Mouse (Mus musculus): Measurements from ENCODE around the gene Ackr4.

Gene Ackr4

GRCm38 (mm10) chr9:104104986-104105385 is 21.7 kb downstream of the Ackr4 start:
- no peak for DNase-seq

GRCm38 (mm10) chr9:104102901-104103300 is 23.8 kb downstream of the Ackr4 start:
- DNase-seq: no peak

GRCm38 (mm10) chr9:104102301-104102700 is 24.4 kb downstream of the Ackr4 start:
- DNase-seq: no peak

DNA sequence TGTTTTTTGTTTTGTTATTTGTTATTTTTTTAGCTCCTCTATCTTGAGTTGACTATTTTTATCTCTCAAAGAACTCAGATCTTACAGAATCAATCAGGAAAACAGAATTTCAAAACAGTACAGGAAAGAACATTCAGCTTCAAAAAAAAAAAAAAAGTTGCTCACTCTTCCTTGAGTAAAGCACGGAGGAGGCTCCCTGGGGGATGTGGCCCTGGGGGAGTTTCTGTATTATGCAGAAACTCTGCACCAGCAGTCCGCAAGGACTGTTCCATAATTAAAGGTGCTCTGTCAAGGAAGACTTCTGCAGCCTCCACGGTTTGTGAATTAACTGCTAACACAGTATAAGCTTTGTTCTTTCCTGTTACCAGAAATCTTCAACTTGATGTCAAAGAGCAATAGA is 25.3 kb downstream of the Ackr4 start:
- no peak for DNase-seq

DNA sequence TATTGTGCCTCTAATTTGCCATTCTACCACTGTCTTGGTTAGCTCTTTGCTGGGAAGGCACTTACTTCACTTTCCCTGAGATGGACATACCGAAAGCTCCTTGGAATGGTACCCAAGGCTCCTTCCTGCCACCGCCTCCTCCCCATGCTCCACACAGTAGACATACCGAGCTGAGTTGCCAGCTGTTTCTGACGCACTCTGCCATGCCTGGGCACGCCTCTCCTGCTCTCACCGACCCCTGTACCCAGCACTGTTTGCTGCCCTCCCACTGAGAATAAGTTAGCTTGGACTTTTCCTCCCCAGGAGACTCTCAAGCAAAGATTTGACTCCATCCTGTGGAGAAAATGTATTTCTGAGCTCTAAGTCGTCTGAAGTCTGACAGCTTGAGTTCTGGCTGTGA is 25.9 kb downstream of the Ackr4 start:
- no peak for DNase-seq

DNA sequence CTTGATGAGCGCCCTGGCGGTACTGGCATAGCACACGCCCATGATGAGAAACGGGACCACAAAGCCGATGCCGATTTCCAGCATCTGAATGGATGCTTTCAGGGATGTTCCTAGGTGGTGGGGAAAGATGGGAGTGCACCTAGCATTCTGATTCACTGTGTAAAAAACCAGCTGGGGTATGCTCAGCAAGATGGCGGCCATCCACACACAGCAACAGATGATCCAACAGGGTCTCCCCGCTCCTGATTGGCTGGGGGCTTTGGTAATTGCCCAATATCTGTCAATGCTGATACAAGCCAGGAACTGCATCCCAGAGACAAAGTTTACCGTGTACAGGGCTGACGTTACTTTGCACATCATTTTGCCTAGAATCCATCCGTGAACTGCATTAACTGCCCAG is 27.7 kb downstream of the Ackr4 start:
- DNase-seq: no peak

DNA sequence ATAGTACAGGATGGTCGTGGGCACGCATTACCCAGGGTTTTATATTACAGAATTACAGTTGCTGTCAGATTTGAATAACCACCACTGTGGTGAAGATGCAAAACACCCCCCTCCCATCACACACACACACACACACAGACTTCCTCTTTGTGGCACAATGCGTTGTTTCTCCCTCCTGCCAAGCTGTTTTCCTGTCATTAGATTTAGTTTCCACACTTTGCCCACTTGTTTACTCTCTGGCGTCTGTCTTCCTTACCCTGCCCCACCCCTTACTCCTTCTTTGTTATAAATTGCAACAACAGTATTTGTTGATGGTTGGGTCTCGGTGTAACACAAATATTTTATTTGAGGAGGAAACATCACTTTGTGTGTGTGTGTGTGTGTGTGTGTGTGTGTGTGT is 28.5 kb downstream of the Ackr4 start:
- DNase-seq: no peak

DNA sequence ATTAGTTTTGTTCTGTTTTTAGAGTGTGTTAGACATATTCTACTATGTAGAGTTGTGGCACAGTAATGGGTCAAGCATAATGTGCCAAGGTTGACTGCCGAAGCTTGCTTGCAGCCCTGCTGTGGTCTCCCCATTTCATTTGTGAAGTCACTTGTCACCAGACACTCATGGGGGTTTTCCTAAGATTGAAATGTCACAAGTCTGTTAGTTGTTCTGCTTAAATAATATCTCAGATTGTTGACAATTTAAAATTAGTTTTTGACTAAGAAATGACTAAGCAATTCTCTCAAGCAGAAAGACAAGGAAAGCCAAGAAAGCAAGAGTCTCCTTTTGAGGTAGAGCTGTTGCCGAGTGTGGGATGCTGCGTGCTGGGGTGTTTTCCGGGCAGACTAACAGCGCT is 33.8 kb downstream of the Ackr4 start:
- DNase-seq: no peak

GRCm38 (mm10) chr9:104088555-104088954 is 38.2 kb downstream of the Ackr4 start:
- DNase-seq: no peak

DNA sequence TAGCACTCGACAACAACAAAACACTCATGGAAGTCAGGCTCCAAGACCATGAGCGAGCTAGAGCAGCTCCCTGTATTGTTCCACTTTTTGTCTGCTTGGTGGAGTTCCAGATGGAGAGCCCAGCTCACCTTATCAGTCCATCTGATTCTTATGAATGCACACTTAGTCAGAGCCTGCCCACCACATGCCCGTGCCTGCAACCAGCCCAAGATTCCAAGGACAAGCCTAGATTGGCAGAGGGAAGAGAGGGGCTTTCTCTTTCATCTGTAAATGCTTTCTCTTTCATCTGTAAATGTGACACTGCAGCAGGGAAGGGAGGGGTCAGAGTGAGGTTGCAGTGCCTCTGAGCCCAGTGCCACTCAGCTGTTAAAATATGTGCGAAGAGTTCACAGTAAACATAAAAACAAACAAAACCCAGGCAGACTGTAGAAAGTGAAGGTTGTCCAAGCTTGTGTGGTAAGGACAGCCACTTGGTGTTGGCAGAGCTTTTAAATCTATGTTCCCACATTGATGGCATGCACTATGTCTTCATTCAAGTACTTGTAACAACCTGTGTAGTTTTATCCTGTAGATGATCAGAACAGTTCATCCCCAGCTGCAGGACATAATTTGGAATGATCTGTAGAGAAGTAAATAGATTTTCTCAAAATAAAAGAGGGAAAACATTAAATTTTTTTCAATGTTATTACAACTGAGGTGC is 40.9 kb downstream of the Ackr4 start:
- no peak for DNase-seq

GRCm38 (mm10) chr9:104080038-104080437 is 46.7 kb downstream of the Ackr4 start:
- DNase-seq: no peak

- no peak for DNase-seq
These were observed 47.4 kb downstream of the Ackr4 start for GRCm38 (mm10) chr9:104079379-104079778.

DNA sequence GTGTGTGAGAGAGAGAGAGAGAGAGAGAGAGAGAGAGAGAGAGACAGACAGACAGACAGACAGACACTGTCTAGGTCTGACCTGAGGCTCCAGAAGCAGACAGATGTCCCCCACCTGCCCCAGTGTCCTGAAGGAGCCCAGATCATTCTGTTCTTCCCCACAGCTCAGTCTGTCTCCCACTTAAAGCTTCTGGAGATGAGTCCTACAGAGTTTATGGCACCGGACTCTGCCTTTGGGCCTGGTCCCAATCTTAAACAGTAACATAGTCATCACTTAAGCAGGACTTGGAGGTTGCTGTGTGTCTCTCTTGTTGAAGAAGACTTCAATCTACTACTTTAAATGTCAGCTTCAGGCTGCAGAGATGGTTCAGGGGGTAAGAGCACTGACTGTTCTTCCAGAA is 48.0 kb downstream of the Ackr4 start:
- no peak for DNase-seq

DNA sequence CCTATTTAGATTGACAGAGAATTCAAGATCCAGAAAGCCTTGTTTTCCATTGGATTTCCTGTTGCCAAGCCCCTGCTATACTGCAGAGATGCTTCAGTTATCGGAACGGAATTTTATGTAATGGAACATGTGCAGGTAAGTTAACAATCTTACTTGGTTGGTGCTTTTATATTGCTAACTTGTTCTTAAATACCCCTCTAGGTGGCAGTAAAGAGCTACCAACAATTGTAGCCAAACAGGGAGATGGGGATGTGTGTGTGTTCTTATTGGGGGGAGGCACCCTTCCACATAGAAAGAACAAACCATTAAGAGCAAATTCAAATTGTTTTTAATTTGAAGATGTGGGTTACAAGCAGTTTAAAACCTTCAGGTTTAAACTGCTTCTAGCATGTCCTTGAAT is 50.9 kb downstream of the Ackr4 start:
- DNase-seq: no peak

GRCm38 (mm10) chr9:104070863-104071604 is 55.7 kb downstream of the Ackr4 start:
- no peak for DNase-seq

GRCm38 (mm10) chr9:104070241-104070640 is 56.5 kb downstream of the Ackr4 start:
- DNase-seq: no peak

GRCm38 (mm10) chr9:104064571-104064970 is 62.2 kb downstream of the Ackr4 start:
- DNase-seq: no peak

GRCm38 (mm10) chr9:104063244-104063961 is 63.3 kb downstream of the Ackr4 start, which contains the start of gene Acad11:
Gene Acad11, plus strand, starts transcription at chr9:104063377.
- peak; percentile 79 for DNase-seq

DNA sequence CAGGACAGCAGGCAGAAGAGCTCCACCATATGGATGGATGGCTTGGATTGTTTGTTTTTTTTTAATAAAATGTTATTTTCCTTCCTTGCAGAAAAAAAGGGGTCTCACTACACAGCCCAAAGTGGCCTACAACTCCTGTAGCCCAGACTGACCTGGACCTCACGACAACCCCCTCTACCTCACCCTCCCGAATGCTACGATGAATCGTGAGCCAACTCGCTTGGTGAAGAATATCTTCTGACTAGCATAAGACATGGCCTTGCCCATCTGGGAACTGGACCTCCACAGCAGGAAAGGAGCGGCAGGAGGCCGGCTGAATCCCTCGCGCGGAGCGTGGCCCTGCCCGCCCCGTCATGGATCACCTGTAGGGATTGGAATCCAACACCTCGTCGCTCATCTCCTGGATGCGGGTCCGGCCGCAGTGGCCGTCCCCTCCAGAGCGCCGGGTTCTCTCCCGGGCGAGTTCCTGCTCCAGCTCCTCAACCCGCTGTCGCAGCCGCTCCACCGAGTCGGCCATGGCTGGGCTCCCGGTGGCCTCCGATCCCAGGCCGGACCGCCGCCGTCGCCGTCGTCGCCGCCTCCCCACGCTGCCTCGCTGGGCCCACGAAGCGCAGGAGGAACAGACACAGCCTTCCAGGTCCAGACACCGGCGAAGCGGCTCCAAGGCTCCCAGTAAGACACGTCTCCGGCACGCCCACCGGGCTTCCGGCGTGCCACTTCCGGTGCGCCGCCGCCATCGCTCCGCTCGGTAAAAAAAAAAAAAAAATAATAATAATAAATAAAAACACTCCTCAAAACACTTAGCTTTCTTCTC is 64.1 kb downstream of the Ackr4 start, which contains the start of gene Uba5:
TSS of gene Uba5 (minus strand) at position 705 of the 814 bp plus-strand sequence.
- peak; percentile 67 for DNase-seq

DNA sequence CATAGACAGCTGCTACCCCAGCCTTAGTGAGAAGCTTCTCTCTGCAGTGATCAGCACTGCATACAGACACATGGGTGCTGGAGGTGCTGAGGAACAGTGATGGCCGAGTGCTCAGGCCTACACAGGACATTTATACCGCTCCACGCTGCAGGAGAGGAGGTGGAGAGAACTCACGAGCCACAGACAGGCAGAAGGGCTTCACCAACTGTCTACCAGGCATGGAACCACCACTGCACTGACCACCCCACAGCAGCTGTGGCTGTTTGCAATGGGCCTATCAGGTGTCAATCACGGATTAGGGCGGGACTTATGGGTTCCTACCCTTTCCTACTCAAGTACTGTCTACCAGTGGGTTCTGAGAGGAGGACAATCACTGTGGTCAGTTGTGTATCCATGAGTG is 75.7 kb downstream of the Ackr4 start:
- no peak for DNase-seq

GRCm38 (mm10) chr9:104043676-104044075 is 83.1 kb downstream of the Ackr4 start:
- DNase-seq: no peak

DNA sequence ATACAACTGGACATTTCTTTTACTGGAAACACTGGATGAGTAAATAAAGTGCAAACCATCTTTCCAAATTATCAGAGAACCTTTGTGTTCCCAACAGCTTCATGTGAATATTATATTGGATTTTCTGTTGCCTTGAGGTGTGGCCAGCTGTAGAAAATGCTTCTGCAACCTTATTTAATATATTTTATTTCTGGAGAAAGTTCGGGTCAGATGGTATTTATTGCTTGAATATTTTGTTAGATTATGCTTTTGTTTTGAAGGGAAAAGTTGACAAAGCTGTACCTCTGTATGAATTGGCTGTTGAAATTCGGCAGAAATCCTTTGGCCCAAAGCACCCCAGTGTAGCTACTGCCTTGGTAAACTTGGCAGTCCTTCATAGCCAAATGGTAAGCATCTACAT is 86.4 kb downstream of the Ackr4 start, which contains the start of gene Gm28305:
TSS of gene Gm28305 (plus strand) at position 301 of the 400 bp plus-strand sequence.
- DNase-seq: no peak

GRCm38 (mm10) chr9:104039742-104040141 is 87.0 kb downstream of the Ackr4 start:
- DNase-seq: no peak
